Comparison of ENCODE assay signal across 10 mouse cellular contexts in the genomic region with DNA sequence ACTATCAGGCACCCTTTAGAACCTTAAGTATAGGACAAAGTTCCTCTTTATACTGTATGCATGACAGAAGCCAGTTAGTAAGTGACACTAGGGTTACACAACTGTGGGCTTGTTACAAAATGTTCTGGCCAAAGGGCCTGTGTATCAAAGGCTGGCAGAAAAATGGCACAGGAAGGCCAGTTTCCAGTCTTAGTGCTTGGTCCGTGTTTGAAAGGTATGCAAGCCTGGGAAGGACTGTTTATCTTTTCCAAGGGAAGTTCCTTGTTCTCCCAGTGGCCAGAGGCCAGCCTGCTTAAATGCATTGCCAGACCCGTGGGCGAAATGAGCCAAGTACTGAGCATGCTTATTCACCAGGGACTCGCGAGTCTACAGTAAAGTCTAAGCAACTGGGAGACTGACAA. TPM values are rescaled to one million over a fixed set of nuclear protein-coding genes. Genes with fewer than 3 reads are reported as not detected.
DNase-seq lines count a peak whose midpoint lies in the region; ATAC-seq and TF ChIP-seq lines count a peak whose summit lies in the region.
"Had no signal": no experiment of that assay in that cellular context is flagged by ENCODE, and none has a peak within 500 bp of the region (broad histone marks: within the 10 kb centered on the region; RNA-seq: fewer than 3 reads in every experiment).

No protein-coding gene starts in this region.

- H3K9ac ChIP-seq in kidney, postnatal 0 days (ENCODE audit: low read depth, low read length), result no peak overlapping the region
- H3K9ac ChIP-seq in liver, postnatal 0 days (replicated peaks), result no peak overlapping the region
- H3K9ac ChIP-seq in stomach, embryonic 16.5 days (ENCODE audit: low read length), result no peak overlapping the region
- no peak overlapping the region for H3K9ac ChIP-seq in forebrain, embryonic 15.5 days (replicated peaks)

- no peaks in the 10 kb centered on the region for H3K9me3 ChIP-seq in kidney, postnatal 0 days (replicated peaks; ENCODE audit: low read length)
- H3K9me3 ChIP-seq in liver, postnatal 0 days (ENCODE audit: low read length), result no peaks in the 10 kb centered on the region
- no peaks in the 10 kb centered on the region for H3K9me3 ChIP-seq in stomach, embryonic 16.5 days (replicated peaks; ENCODE audit: control insufficient read depth, low read length)
- H3K9me3 ChIP-seq in forebrain, embryonic 15.5 days, result no peaks in the 10 kb centered on the region

- TF ChIP-seq EP300 in liver, postnatal 0 days (IDR thresholded peaks at IDR 0.05; ENCODE audit: low read depth), result peak; percentile 92

- ATAC-seq in frontal cortex, adult (ENCODE audit: low TSS enrichment), result peak; percentile 59; the same call in 1 of the 2 replicates
- ATAC-seq in kidney, postnatal 0 days (replicated peaks; ENCODE audit: low FRiP score, low read depth), result no peak
- peak; percentile 93 for ATAC-seq in liver, postnatal 0 days
- no peak for ATAC-seq in stomach, embryonic 16.5 days (ENCODE audit: insufficient read depth, low FRiP score)
- no peak for ATAC-seq in forebrain, embryonic 15.5 days (replicated peaks)

- H3K4me1 ChIP-seq in kidney, postnatal 0 days (replicated peaks; ENCODE audit: insufficient read depth, low read length), result no peaks in the 10 kb centered on the region
- peaks cover 20% of the 10 kb centered on the region for H3K4me1 ChIP-seq in liver, postnatal 0 days (ENCODE audit: insufficient read depth)
- peaks cover 10% of the 10 kb centered on the region for H3K4me1 ChIP-seq in stomach, embryonic 16.5 days (ENCODE audit: control insufficient read depth, insufficient read depth, low read length)
- no peaks in the 10 kb centered on the region for H3K4me1 ChIP-seq in forebrain, embryonic 15.5 days

- TF ChIP-seq CTCF in kidney, postnatal 0 days (IDR thresholded peaks at IDR 0.05; ENCODE audit: low read depth), result no peak
- TF ChIP-seq CTCF in liver, postnatal 0 days (IDR thresholded peaks at IDR 0.05; ENCODE audit: low read depth), result no peak

- WGBS in kidney, postnatal 0 days, result 72% methylated on average over 5 of the region's 5 CpGs
- WGBS in liver, postnatal 0 days (ENCODE audit: insufficient replicate concordance), result 31% methylated on average over 5 of the region's 5 CpGs
- WGBS in stomach, embryonic 16.5 days, result 53% methylated on average over 5 of the region's 5 CpGs
- 60% methylated on average over 5 of the region's 5 CpGs for WGBS in forebrain, embryonic 15.5 days

- peaks cover 20% of the 10 kb centered on the region; the same call in 1 of the 2 replicates for H3K36me3 ChIP-seq in kidney, postnatal 0 days (ENCODE audit: insufficient read depth, low read length)
- peaks cover 40% of the 10 kb centered on the region for H3K36me3 ChIP-seq in liver, postnatal 0 days (replicated peaks; ENCODE audit: insufficient read depth, low read length)
- peaks cover 20% of the 10 kb centered on the region for H3K36me3 ChIP-seq in stomach, embryonic 16.5 days (ENCODE audit: control insufficient read depth, insufficient read depth, low read length)
- H3K36me3 ChIP-seq in forebrain, embryonic 15.5 days, result peaks cover 45% of the 10 kb centered on the region

- no peak overlapping the region for H3K4me2 ChIP-seq in kidney, postnatal 0 days (ENCODE audit: low read length)
- H3K4me2 ChIP-seq in liver, postnatal 0 days (ENCODE audit: low read depth, low read length), result peak overlapping the region; percentile 26; the same call in 1 of the 2 replicates
- H3K4me2 ChIP-seq in stomach, embryonic 16.5 days (ENCODE audit: low read depth, low read length), result no peak overlapping the region
- no peak overlapping the region for H3K4me2 ChIP-seq in forebrain, embryonic 15.5 days (replicated peaks)

- 0 out of 2 replicates have a peak overlapping the region, but pooled peaks have one; percentile 19 for H3K27ac ChIP-seq in kidney, postnatal 0 days
- peak overlapping the region; percentile 84 for H3K27ac ChIP-seq in liver, postnatal 0 days (ENCODE audit: low read depth)
- peak overlapping the region; percentile 38 for H3K27ac ChIP-seq in stomach, embryonic 16.5 days (ENCODE audit: low read length)
- H3K27ac ChIP-seq in forebrain, embryonic 15.5 days (replicated peaks), result no peak overlapping the region

- H3K27me3 ChIP-seq in kidney, postnatal 0 days (ENCODE audit: insufficient read depth, low read length), result no peaks in the 10 kb centered on the region
- no peaks in the 10 kb centered on the region for H3K27me3 ChIP-seq in liver, postnatal 0 days (ENCODE audit: insufficient read depth, low read length)
- no peaks in the 10 kb centered on the region for H3K27me3 ChIP-seq in stomach, embryonic 16.5 days (ENCODE audit: control insufficient read depth, insufficient read depth, low read length)
- no peaks in the 10 kb centered on the region for H3K27me3 ChIP-seq in forebrain, embryonic 15.5 days
- H3K27me3 ChIP-seq: CH12.LX had no signal

- DNase-seq in frontal cortex, postnatal 25 days (ENCODE audit: low spot score in 2 of 2), result no peak
- DNase-seq in adipocyte (ENCODE audit: low spot score), result peak; percentile 92
- peak; percentile 84 for DNase-seq in fibroblast of lung, adult 2 months (ENCODE audit: low read depth)
- DNase-seq in kidney, postnatal 0 days (ENCODE audit: low spot score), result peak; percentile 9
- peak; percentile 50 for DNase-seq in liver, postnatal 0 days

- no peak overlapping the region for H3K4me3 ChIP-seq in kidney, postnatal 0 days (replicated peaks; ENCODE audit: low read depth, low read length)
- H3K4me3 ChIP-seq in liver, postnatal 0 days (ENCODE audit: low read depth, low read length), result no peak overlapping the region
- H3K4me3 ChIP-seq in stomach, embryonic 16.5 days (replicated peaks; ENCODE audit: low read length), result no peak overlapping the region
- H3K4me3 ChIP-seq in forebrain, embryonic 15.5 days, result no peak overlapping the region

RNA-seq across cellular contexts. Expression of a gene that starts 15.0 kb away (rescaled TPM):
- polyA plus RNA-seq in kidney, postnatal 0 days (2015; fragmentation: Nextera tagmentation; extraction: Ambion mirVana), result 23.1 and 26.4 TPM in 2 replicates
- polyA plus RNA-seq in liver, postnatal 0 days (2015; fragmentation: Nextera tagmentation; extraction: Ambion mirVana), result 9.9 and 13.2 TPM in 2 replicates
- polyA plus RNA-seq in stomach, embryonic 16.5 days (2015; fragmentation: Nextera tagmentation; extraction: Ambion mirVana), result 28.6 and 32.9 TPM in 2 replicates
- polyA plus RNA-seq in forebrain, embryonic 15.5 days (2015; fragmentation: Nextera tagmentation; extraction: Ambion mirVana), result 36.4 and 37.1 TPM in 2 replicates

RNA-seq across cellular contexts. Expression of a gene that starts 35.6 kb away (rescaled TPM):
- polyA plus RNA-seq in kidney, postnatal 0 days (2015; fragmentation: Nextera tagmentation; extraction: Ambion mirVana), result 0.29 and 0.34 TPM in 2 replicates
- polyA plus RNA-seq in liver, postnatal 0 days (2015; fragmentation: Nextera tagmentation; extraction: Ambion mirVana), result 2.2 and 4.3 TPM in 2 replicates
- polyA plus RNA-seq in stomach, embryonic 16.5 days (2015; fragmentation: Nextera tagmentation; extraction: Ambion mirVana), result 0.05 TPM in 1 of 2 replicates, not detected in the other
- polyA plus RNA-seq in forebrain, embryonic 15.5 days (2015; fragmentation: Nextera tagmentation; extraction: Ambion mirVana), result 0.06 and 0.20 TPM in 2 replicates

RNA-seq across cellular contexts. Expression of a gene that starts 39.8 kb away (rescaled TPM):
- not detected in 2 replicates for polyA plus RNA-seq in kidney, postnatal 0 days (2015; fragmentation: Nextera tagmentation; extraction: Ambion mirVana)
- polyA plus RNA-seq in liver, postnatal 0 days (2015; fragmentation: Nextera tagmentation; extraction: Ambion mirVana), result 19.9 and 30.7 TPM in 2 replicates
- not detected in 2 replicates for polyA plus RNA-seq in stomach, embryonic 16.5 days (2015; fragmentation: Nextera tagmentation; extraction: Ambion mirVana)
- polyA plus RNA-seq in forebrain, embryonic 15.5 days (2015; fragmentation: Nextera tagmentation; extraction: Ambion mirVana), result not detected in 2 replicates
- polyA plus RNA-seq: neural tube, embryonic 14.5 days had no signal

RNA-seq across cellular contexts. Expression of a gene that starts 42.3 kb away (rescaled TPM):
- 50.3 and 51.7 TPM in 2 replicates for polyA plus RNA-seq in kidney, postnatal 0 days (2015; fragmentation: Nextera tagmentation; extraction: Ambion mirVana)
- polyA plus RNA-seq in liver, postnatal 0 days (2015; fragmentation: Nextera tagmentation; extraction: Ambion mirVana), result 40.2 and 40.4 TPM in 2 replicates
- polyA plus RNA-seq in stomach, embryonic 16.5 days (2015; fragmentation: Nextera tagmentation; extraction: Ambion mirVana), result 66.7 and 76.8 TPM in 2 replicates
- polyA plus RNA-seq in forebrain, embryonic 15.5 days (2015; fragmentation: Nextera tagmentation; extraction: Ambion mirVana), result 88.6 and 93.0 TPM in 2 replicates

Comparison
In these comparisons a context has a peak if more than half of its experiments do, and no peak if none do; other contexts are left out.
1. ATAC-seq: peak in frontal cortex, adult (single experiment) and liver, postnatal 0 days (single experiment); none in kidney, postnatal 0 days (single experiment), stomach, embryonic 16.5 days (single experiment) and forebrain, embryonic 15.5 days (single experiment).
2. DNase-seq: peak in adipocyte (single experiment), fibroblast of lung, adult 2 months (single experiment), kidney, postnatal 0 days (single experiment) and liver, postnatal 0 days (single experiment); none in frontal cortex, postnatal 25 days (0 of 2).
3. RNA of a gene that starts 39.8 kb away (polyA plus RNA-seq): 19.9 to 30.7 TPM in liver, postnatal 0 days; not detected in kidney, postnatal 0 days, not detected in stomach, embryonic 16.5 days and not detected in forebrain, embryonic 15.5 days; every median in the first group is over 10 times any median in the second.